Mouse (Mus musculus) frontal cortex, postnatal 10 days (tissue): ENCODE data around the gene Cep97.
"Not testable (repeated sequence)": the region's sequence is repeated elsewhere in the genome, so short reads cannot be mapped to it uniquely, and the experiment has no call there.

Source experiments
- DNase-seq, 2 experiments: peaks; one replicate each; pipeline ENCODE4 v3.0.0; 2022; ENCODE audit warnings: low spot score in 2 of 2, mixed read lengths in 1 of 2

Gene Cep97

GRCm38 (mm10) chr16:55890346-55891136, 44.1 kb downstream of the Cep97 start:
- DNase-seq: no peak

DNA sequence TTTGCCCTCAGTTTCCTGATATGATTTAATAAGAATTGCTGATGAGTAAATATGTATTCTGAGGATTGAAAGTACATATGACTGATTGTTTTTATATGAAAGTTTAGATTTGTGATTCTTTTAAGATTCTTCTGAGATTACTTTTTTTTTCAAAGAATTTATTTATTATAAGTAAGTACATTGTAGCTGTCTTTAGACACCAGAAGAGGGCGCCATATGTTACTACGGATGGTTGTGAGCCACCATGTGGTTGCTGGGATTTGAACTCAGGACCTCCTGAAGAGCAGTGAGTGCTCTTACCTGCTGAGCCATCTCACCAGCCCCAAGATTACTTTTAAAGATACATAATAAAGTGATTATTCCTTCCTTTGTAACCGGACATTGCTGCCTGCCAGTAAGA, 45.2 kb downstream of the Cep97 start:
- DNase-seq: no peak

DNA sequence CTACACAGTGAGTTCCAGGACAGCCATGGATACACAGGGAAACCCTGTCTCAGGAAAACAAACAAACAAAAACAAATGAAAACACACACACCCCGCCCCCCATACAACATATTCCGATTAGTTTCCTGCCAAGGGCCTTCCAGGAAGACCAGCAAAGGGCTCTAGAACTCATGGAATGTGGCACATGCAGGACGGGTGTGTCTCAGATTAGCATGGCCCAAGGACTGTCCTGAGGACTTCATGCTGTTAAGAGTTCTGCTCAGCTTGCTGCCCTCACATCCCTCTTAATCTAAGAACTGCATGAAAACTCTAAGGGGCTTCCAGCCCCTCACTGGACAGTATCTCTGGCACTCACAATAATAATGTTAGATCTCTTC, 46.1 kb downstream of the Cep97 start:
- no peak for DNase-seq

GRCm38 (mm10) chr16:55887814-55888583, 46.7 kb downstream of the Cep97 start:
- no peak for DNase-seq

DNA sequence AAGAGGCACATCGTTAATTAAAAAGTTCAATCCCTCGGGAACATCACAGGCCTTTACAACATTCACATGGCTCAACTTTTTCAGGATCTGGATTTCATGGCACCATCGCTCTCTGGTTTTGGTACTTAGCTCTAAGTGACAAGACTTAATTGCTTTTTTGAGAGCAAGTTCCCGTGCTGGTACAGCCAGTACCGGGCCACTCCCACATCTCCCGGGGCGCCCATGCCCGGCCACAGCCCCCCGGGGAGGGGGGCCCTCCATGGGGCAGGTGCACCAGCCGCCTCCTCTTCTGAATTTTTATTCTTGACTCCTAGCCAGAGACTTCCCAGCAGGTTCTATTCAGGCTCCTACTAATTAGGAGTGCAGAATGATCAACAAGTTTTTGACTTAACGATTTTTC, 50.4 kb downstream of the Cep97 start:
- DNase-seq: no peak

GRCm38 (mm10) chr16:55876025-55876424, 58.6 kb downstream of the Cep97 start:
- no peak for DNase-seq

DNA sequence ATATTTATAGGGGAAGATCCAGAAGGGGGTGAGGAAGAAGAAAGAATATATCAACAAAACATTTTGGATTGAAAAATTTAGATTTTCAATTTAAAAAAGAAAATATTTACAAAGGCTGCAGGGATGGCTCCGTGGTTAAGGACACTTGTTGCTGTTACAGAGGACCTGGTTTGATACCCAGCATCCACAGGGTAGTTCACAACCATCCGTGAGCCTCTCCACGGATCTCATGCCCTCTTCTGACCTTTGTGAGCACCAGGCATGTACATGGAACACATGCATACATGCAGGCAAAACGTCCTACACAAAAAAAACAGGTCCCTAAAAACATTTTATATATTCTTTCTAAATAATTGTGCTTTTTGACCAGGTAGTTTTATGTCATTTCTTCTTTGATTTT, 70.8 kb downstream of the Cep97 start:
- DNase-seq: no peak

DNA sequence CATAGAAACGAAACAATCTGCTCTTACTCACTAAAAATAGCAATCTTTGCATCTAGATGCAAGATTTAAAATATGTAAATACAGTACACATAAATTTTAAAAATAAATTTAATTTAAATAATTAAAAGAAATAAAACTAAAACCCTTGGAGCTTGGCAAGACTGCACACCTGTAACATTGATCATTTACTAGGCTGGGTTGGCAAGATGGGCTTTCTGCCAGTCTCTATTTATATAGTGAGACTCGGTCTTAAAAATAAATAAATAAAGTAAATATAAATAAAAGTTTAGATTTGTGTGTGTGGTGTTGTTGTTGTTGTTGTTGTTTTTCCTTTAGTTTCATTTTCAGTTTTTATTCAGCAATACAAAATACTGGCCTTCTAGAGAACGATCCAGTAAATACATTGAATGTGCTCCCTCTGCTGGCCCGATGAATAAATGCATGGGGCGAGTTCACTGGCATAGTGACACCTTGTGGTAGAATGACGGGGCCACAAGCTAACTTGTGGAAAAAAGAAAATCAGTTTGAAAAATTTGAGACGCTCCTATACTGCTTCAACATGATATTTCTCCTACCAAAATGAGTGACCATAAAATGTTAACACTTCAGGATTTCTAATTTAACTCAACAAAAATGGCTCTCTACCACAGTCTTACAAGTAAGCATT, 71.4 kb downstream of the Cep97 start:
- peak in 1 of 2 experiments; percentile 53 for DNase-seq

GRCm38 (mm10) chr16:55861104-55861503, 73.6 kb downstream of the Cep97 start:
- DNase-seq: no peak

DNA sequence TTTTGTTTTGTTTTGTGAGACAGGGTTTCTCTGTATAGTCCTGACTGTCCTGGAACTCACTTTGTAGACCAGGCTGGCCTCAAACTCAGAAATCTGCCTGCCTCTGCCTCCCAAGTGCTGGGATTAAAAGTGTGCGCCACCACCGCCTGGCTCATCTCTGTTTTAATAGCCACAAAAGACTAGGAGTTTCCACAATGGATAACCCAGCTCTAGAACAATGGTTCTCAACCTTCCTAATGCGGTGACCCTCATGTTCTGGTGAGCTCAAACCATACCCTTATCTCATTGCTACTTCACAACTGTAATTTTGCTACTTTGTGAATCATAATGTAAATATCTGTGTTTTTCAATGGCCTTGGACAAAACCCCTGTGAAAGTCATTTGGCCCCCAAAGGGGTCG, 75.2 kb downstream of the Cep97 start:
- DNase-seq: not testable (repeated sequence)

- DNase-seq: peak; percentile 51 to 61
These were observed 76.2 kb downstream of the Cep97 start for GRCm38 (mm10) chr16:55858465-55858864.

DNA sequence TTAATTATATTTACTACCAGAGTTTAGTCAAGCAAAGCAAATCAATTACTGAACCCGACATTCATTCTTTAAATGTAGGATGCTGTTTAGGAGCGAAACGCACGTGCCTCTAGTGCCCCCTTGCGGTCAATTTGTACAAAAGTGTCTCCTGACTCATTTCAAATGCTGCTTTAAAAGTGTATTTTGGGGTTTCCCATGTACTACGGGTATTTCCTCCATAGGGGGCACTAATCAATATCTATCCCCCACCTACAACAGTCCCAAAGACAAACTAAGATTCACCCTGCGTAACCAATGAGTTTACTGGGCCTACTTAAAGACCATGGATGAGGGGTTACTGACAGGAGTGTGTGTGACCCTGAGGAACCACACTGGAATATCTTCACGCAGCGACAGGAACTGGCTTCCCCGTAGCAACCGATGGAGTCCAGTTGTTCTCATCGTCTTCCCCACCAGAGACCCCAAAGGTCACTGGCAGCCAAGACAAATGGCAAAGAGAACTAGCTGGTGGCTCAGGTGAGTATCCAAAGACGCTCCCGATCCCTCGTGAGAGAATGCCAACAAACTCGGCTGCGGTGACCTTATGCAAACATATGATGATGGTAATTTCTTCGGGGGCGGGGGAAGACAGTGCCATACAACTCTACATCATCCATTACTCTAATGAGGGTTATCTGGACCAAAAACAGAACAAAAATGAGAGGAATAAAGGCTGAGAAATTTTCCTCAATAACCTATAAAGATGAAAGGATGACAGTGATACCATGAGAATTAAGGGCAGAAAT, 81.5 kb downstream of the Cep97 start:
- peak in 1 of 2 experiments; percentile 71 for DNase-seq

DNA sequence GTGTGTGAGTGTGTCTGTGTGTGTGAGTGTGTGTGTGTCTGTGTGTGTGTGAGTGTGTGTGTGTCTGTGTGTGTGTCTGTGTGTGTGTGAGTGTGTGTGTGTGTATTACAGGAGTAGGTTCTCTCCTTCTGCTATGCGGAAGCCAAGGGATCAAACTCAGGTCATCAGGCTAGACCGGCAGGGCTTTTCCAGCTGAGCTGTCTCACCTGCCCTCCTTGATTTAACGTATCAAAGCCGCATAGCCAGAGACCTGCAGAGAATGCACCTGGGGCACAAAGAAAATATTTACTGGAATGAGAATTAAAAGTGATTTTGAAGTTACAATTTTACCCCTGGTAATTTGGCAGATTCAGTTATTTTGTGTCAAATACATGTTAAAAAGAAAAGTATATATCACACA, 82.1 kb downstream of the Cep97 start:
- no peak for DNase-seq

DNA sequence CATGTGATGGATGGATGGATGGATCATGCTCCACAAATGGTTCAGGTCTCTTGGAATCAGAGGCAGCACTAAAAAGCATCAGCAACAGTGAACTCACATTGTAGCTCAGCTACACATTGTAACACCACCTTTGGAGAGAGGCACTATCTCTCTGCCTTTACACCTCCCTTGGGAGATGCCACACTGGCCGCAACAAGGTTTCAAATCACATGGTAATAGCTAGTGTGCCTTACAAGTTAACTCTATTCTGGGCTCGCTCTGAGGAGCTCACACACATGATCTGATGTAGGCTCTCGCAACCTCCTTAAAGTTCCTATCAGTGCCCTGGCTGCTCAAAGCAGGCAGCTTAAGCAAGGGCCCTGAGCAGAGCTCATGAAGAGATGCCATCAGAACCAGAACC, 84.2 kb downstream of the Cep97 start:
- DNase-seq: no peak
